ENCODE assay signal across 20 mouse cellular contexts in the genomic region with DNA sequence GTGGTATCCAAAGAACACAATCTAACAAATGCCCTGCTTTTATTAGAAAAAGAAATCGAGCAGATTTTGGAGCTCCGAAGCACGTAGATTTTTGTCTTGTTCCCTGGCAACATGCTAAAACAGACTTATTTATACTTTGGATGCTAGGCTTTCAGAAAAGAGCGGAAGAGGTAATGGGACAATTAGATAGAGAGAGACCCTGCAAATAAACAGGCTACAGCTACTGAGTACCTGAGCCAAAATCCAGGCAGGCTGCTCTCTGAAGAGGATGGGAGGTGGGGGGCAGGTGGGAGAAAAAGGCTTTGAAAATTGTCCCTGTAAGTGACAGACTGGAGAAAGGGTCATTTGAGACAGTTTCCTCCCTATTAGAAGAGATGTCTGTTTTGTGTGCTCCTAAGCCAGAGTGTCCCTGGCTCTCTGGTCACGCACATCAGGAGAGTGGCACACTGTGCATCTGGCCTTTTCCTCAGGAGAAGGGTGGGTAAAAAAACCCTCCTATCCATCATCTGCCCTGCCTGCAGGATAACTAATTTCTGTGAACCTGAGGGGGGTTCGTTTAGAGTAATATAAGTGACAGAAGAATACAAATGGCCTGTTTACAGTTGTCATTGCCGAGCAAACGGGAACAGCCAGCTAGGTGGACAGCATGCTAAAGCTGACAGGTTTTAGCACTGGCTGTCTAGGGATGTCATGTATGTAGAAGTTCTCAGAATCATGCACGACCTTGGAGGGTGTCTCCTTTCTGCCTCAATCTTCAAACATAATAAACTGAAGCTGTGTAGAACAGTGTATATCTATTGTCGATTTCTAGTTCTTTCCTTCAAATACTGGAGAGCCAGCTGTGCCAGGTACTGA.
DNase-seq lines count a peak whose midpoint lies in the region; ATAC-seq and TF ChIP-seq lines count a peak whose summit lies in the region.
"Had no signal": no experiment of that assay in that cellular context is flagged by ENCODE, and none has a peak within 500 bp of the region (broad histone marks: within the 10 kb centered on the region; RNA-seq: fewer than 3 reads in every experiment).

No protein-coding gene starts in this region.

- ATAC-seq in forebrain, embryonic 13.5 days = peak; percentile 39; the same call in 1 of the 2 replicates
- ATAC-seq in kidney, postnatal 0 days (replicated peaks; ENCODE audit: low FRiP score, low read depth) = no peak
- ATAC-seq in kidney, embryonic 14.5 days (ENCODE audit: low FRiP score, low TSS enrichment) = no peak
- 0 out of 2 replicates have a peak, but pooled peaks have one; percentile 36 for ATAC-seq in neural tube, embryonic 13.5 days (ENCODE audit: low read depth)
- ATAC-seq: intestine, postnatal 0 days; liver, embryonic 12.5 days had no signal

- H3K4me1 ChIP-seq in forebrain, embryonic 13.5 days = peaks cover 12% of the 10 kb centered on the region
- no peaks in the 10 kb centered on the region for H3K4me1 ChIP-seq in forebrain, embryonic 10.5 days
- no peaks in the 10 kb centered on the region for H3K4me1 ChIP-seq in kidney, postnatal 0 days (replicated peaks; ENCODE audit: insufficient read depth, low read length)
- no peaks in the 10 kb centered on the region for H3K4me1 ChIP-seq in kidney, embryonic 14.5 days (ENCODE audit: control insufficient read depth, insufficient read depth, low read length)
- H3K4me1 ChIP-seq in neural tube, embryonic 13.5 days (replicated peaks) = peaks cover 9% of the 10 kb centered on the region
- H3K4me1 ChIP-seq: embryonic facial prominence, embryonic 13.5 days; limb, embryonic 12.5 days; liver, embryonic 12.5 days had no signal

- WGBS in forebrain, embryonic 13.5 days = 72% methylated on average over 10 of the region's 10 CpGs
- 88% methylated on average over 10 of the region's 10 CpGs for WGBS in forebrain, embryonic 10.5 days
- 61% methylated on average over 10 of the region's 10 CpGs for WGBS in kidney, postnatal 0 days
- 60% methylated on average over 10 of the region's 10 CpGs for WGBS in kidney, embryonic 14.5 days
- 62% methylated on average over 10 of the region's 10 CpGs for WGBS in neural tube, embryonic 13.5 days

- no peaks in the 10 kb centered on the region for H3K27me3 ChIP-seq in forebrain, embryonic 13.5 days
- H3K27me3 ChIP-seq in forebrain, embryonic 10.5 days (ENCODE audit: poor library complexity, severe bottlenecking) = no peaks in the 10 kb centered on the region
- no peaks in the 10 kb centered on the region for H3K27me3 ChIP-seq in kidney, postnatal 0 days (ENCODE audit: insufficient read depth, low read length)
- H3K27me3 ChIP-seq in kidney, embryonic 14.5 days (ENCODE audit: control insufficient read depth, insufficient read depth, low read length) = no peaks in the 10 kb centered on the region
- no peaks in the 10 kb centered on the region for H3K27me3 ChIP-seq in neural tube, embryonic 13.5 days
- H3K27me3 ChIP-seq: embryonic facial prominence, embryonic 13.5 days; hindbrain, embryonic 15.5 days; limb, embryonic 12.5 days; liver, embryonic 12.5 days had no signal

- H3K36me3 ChIP-seq in forebrain, embryonic 13.5 days (ENCODE audit: poor library complexity, severe bottlenecking) = no peaks in the 10 kb centered on the region
- no peaks in the 10 kb centered on the region for H3K36me3 ChIP-seq in forebrain, embryonic 10.5 days (replicated peaks)
- H3K36me3 ChIP-seq in kidney, postnatal 0 days (ENCODE audit: insufficient read depth, low read length) = no peaks in the 10 kb centered on the region
- no peaks in the 10 kb centered on the region for H3K36me3 ChIP-seq in kidney, embryonic 14.5 days (ENCODE audit: control insufficient read depth, insufficient read depth, low read length)
- H3K36me3 ChIP-seq in neural tube, embryonic 13.5 days = no peaks in the 10 kb centered on the region
- H3K36me3 ChIP-seq: embryonic facial prominence, embryonic 13.5 days; hindbrain, embryonic 15.5 days; limb, embryonic 12.5 days; liver, embryonic 12.5 days had no signal

- H3K27ac ChIP-seq in forebrain, embryonic 13.5 days = no peak overlapping the region
- no peak overlapping the region for H3K27ac ChIP-seq in forebrain, embryonic 10.5 days
- no peak overlapping the region for H3K27ac ChIP-seq in kidney, postnatal 0 days
- no peak overlapping the region for H3K27ac ChIP-seq in kidney, embryonic 14.5 days (ENCODE audit: low read depth, low read length)
- H3K27ac ChIP-seq in neural tube, embryonic 13.5 days (replicated peaks) = no peak overlapping the region
- H3K27ac ChIP-seq: embryonic facial prominence, embryonic 13.5 days; hindbrain, embryonic 15.5 days; limb, embryonic 12.5 days; liver, embryonic 12.5 days had no signal

- DNase-seq in forebrain, embryonic 10.5 days (ENCODE audit: extremely low spot score, low spot score) = no peak
- DNase-seq in kidney, postnatal 0 days (ENCODE audit: low spot score) = peak; percentile 1
- no peak for DNase-seq in neural tube, embryonic 10.5 days (ENCODE audit: extremely low spot score, low spot score)
- DNase-seq in lung, postnatal 25 days (ENCODE audit: low spot score) = no peak
- no peak for DNase-seq in thymus, postnatal 4 days
- DNase-seq: adrenal gland, adult 8-10 months; cerebellum, adult 11-12 months; heart, postnatal 10 days; lung, adult 2 months; lung, postnatal 36 days; right cerebral cortex, postnatal 4 days had no signal

- no peak for TF ChIP-seq CTCF in kidney, postnatal 0 days (IDR thresholded peaks at IDR 0.05; ENCODE audit: low read depth)

- H3K4me2 ChIP-seq in forebrain, embryonic 13.5 days = no peak overlapping the region
- H3K4me2 ChIP-seq in kidney, postnatal 0 days (ENCODE audit: low read length) = no peak overlapping the region
- no peak overlapping the region for H3K4me2 ChIP-seq in kidney, embryonic 14.5 days (replicated peaks; ENCODE audit: low read depth, low read length)
- no peak overlapping the region for H3K4me2 ChIP-seq in neural tube, embryonic 13.5 days
- H3K4me2 ChIP-seq: embryonic facial prominence, embryonic 13.5 days; heart, embryonic 11.5 days; hindbrain, embryonic 15.5 days; limb, embryonic 12.5 days; liver, embryonic 12.5 days had no signal

- H3K9me3 ChIP-seq in forebrain, embryonic 13.5 days (replicated peaks) = no peaks in the 10 kb centered on the region
- no peaks in the 10 kb centered on the region for H3K9me3 ChIP-seq in forebrain, embryonic 10.5 days
- no peaks in the 10 kb centered on the region for H3K9me3 ChIP-seq in kidney, postnatal 0 days (replicated peaks; ENCODE audit: low read length)
- H3K9me3 ChIP-seq in kidney, embryonic 14.5 days (ENCODE audit: control insufficient read depth, low read length) = no peaks in the 10 kb centered on the region
- H3K9me3 ChIP-seq in neural tube, embryonic 13.5 days = no peaks in the 10 kb centered on the region
- H3K9me3 ChIP-seq: embryonic facial prominence, embryonic 13.5 days; hindbrain, embryonic 15.5 days; limb, embryonic 12.5 days; liver, embryonic 12.5 days had no signal

- no peak overlapping the region for H3K9ac ChIP-seq in forebrain, embryonic 13.5 days
- no peak overlapping the region for H3K9ac ChIP-seq in kidney, postnatal 0 days (ENCODE audit: low read depth, low read length)
- H3K9ac ChIP-seq in kidney, embryonic 14.5 days (ENCODE audit: low read depth, low read length) = no peak overlapping the region
- H3K9ac ChIP-seq in neural tube, embryonic 13.5 days = no peak overlapping the region
- H3K9ac ChIP-seq: embryonic facial prominence, embryonic 13.5 days; hindbrain, embryonic 15.5 days; limb, embryonic 12.5 days; liver, embryonic 12.5 days had no signal

- no peak overlapping the region for H3K4me3 ChIP-seq in forebrain, embryonic 13.5 days
- no peak overlapping the region for H3K4me3 ChIP-seq in forebrain, embryonic 10.5 days
- H3K4me3 ChIP-seq in kidney, postnatal 0 days (replicated peaks; ENCODE audit: low read depth, low read length) = no peak overlapping the region
- no peak overlapping the region for H3K4me3 ChIP-seq in kidney, embryonic 14.5 days (ENCODE audit: low read length)
- H3K4me3 ChIP-seq in neural tube, embryonic 13.5 days = no peak overlapping the region
- H3K4me3 ChIP-seq: embryonic facial prominence, embryonic 13.5 days; hindbrain, embryonic 15.5 days; limb, embryonic 12.5 days; liver, embryonic 12.5 days had no signal

Comparison
In these comparisons a context has a peak if more than half of its experiments do, and no peak if none do; other contexts are left out.
1. ATAC-seq: peak in forebrain, embryonic 13.5 days (single experiment) and neural tube, embryonic 13.5 days (single experiment); none in kidney, postnatal 0 days (single experiment) and kidney, embryonic 14.5 days (single experiment).